Mouse (Mus musculus) urinary bladder, postnatal 36 days (tissue): Measurements from ENCODE around the gene Nop14.

Experiments
- DNase-seq, 2 experiments: peaks; one replicate each; pipeline ENCODE4 v3.0.0; 2022; ENCODE audit warnings: low spot score in 2 of 2, mixed read lengths in 1 of 2

Gene Nop14

GRCm38 (mm10) chr5:34659686-34660590 is at the start of gene Nop14, which contains the start of gene Grk4:
Gene Nop14 (minus strand): TSS chr5:34660148.
Gene Grk4 (plus strand): TSS chr5:34660379.
- peak; percentile 98 to 99 for DNase-seq

- no peak for DNase-seq
Observed at GRCm38 (mm10) chr5:34708436-34708835, 48.5 kb upstream of the Nop14 start.

GRCm38 (mm10) chr5:34695521-34695920 is 35.6 kb upstream of the Nop14 start:
- no peak for DNase-seq

- DNase-seq: no peak
Observed at GRCm38 (mm10) chr5:34692782-34693181, 32.8 kb upstream of the Nop14 start.

- no peak for DNase-seq
Observed at GRCm38 (mm10) chr5:34689868-34690267, 29.9 kb upstream of the Nop14 start.

DNA sequence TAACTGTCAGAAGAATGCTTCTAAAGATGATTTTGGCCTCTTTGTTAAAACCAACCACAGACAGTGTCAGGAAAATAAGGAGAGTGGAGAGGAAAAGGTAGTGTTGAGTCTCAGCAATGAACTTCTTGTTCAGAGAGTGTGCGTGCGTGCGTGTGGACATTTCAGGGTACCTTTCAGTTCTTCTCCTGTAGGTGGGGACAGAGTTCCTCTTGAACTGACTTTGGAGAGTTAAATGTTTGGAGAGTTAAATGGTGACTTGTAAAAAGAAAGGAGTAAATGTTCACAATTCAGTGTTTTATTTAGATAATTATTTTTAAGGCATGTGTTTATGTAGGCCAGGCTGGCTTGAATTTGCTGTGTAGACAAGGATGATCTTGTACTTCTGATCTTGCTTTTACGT is 10.3 kb upstream of the Nop14 start:
- DNase-seq: no peak

DNA sequence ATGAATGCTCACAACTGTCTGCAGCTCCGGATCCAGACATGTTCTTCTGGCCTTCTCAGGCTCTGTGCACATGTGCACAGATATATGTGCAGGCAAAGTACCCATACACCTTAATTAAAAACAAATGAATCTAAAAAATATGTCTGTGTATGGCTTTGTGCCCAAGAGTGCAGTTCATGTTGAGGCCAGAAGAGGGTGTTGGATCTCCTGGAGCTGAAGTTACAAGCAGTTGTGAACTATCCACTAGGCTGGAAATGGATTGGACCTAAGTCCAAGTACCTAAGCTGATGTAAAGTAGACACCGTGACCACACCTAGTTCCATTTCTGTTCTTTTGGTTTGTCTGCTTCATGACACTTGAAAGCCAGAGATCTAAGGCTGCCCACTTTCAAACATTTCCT is 9.5 kb upstream of the Nop14 start:
- DNase-seq: no peak

- no peak for DNase-seq
Observed at GRCm38 (mm10) chr5:34663231-34663630, 3.3 kb upstream of the Nop14 start.

GRCm38 (mm10) chr5:34661909-34662308 is 2.0 kb upstream of the Nop14 start:
- DNase-seq: no peak

GRCm38 (mm10) chr5:34660591-34661130 is 713 bp upstream of the Nop14 start:
- DNase-seq: no peak

DNA sequence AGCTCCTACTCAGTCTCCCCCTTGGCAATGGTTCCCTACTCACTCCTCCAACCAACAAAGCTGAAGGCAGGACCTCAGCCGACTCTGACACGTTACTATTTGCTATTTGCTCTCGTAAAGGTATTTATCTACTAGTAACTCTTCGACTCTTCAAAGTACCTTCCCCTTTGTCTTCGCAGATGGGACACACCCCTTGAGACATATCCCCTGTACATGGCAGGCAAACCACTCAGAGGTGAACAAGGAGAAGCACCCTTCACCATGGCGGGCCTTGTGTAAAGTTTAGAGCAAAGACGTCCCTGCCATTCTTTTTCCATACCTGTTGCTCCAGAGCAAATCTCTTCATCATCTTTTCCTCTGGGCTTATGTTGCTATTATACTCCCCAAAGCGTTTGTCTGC is 2.4 kb downstream of the Nop14 start:
- no peak for DNase-seq

DNA sequence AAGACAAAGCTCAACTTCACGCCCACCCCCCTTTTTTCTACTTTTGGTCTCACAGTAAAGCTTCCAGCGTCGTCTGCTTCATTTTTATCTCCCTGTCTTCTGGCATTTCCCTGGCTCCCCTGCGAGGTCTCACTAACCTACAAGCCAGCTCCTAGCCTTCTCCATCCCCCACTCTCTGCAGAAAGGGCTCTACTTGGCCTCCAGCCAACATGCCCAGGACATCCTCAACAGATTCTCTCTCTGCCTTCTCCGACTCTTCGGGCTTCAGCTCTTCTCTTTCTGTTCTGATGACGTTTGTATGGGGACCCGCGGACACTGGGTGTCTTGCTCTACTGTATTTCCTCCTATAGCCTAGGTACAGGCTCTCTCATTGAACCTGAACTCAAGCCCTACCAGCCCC is 5.1 kb downstream of the Nop14 start:
- no peak for DNase-seq

DNA sequence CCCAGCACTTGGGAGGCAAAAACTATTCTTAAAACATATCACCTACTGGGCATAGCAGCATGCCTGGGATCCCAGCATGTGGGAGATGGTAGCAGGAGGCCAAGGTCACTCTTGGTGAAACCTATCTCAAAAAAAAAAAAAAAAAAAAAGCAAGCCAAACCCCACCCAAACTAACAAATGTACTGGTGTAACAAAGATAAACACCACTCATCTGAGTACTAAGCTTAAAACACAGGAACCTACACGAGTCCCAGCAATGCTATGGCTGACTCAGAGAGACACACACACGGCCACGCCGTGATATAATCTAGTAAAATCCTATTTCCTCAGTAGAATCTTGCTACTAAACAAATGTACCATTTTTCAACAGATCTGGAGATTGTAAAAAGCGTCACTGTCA is 7.0 kb downstream of the Nop14 start:
- no peak for DNase-seq

DNA sequence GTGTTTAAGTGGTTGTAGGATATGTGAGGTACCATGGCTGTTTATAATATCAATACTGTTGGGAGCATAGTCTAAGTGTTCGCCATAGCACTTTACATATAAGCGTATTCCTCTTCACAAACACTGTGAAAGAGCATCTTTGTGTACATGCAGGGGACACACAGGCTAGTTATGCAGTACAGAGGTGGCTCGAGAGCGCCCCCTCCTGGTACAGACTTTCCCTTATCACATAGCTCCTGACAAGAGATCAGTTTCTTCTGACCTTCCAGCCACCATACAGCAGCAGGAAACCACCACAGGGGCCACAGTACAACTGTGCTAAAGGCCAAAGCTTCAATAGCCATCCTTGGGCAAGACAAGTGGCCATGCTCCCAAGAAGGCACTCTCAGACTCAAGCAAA is 12.4 kb downstream of the Nop14 start:
- DNase-seq: peak; percentile 31 to 55

- DNase-seq: peak in 1 of 2 experiments; percentile 50
Observed at GRCm38 (mm10) chr5:34642932-34643331, 17.0 kb downstream of the Nop14 start.

GRCm38 (mm10) chr5:34641991-34642390 is 18.0 kb downstream of the Nop14 start:
- no peak for DNase-seq

GRCm38 (mm10) chr5:34637591-34638156 is 22.3 kb downstream of the Nop14 start:
- no peak for DNase-seq

GRCm38 (mm10) chr5:34636481-34637287 is 23.3 kb downstream of the Nop14 start, which contains the start of gene Mfsd10:
Gene Mfsd10 (minus strand): TSS chr5:34637212.
- DNase-seq: peak; percentile 65 to 83

GRCm38 (mm10) chr5:34635665-34636192 is 24.2 kb downstream of the Nop14 start:
- DNase-seq: no peak

DNA sequence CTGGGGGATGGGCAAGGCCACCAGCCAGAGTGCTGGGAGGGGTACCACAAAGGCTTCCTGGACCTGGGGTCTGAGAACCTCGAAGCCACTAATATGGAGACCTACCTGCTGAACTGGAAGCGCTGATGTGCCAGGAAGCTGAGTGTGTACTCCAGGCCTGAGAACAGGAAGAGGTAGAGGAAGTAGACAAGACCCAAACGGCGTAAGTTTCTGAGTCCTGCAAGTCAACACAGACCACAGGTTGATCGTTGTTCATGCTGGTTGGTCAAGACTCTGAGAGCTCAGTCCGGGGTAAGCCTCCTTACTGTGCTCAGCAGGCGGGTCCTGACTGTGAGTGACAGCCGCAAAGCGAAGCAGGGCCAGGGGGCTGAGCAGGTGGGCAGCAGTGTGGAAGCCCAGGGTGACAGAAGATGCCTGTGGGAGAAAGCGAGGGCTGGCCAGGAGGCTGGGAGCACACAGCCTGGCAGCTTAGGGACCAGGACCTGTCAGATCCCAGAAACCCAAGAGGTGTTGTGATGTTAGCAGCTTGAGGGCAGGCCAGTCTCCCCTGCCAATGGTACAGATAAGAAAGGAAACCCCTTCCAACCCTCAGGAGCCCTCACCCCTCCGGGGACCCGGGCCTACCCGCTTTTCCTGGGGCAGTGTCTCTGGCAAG is 25.1 kb downstream of the Nop14 start:
- no peak for DNase-seq

- peak; percentile 41 to 56 for DNase-seq
Observed at GRCm38 (mm10) chr5:34633641-34634040, 26.3 kb downstream of the Nop14 start.
